Mouse (Mus musculus) liver, embryonic 14.5 days (tissue): ENCODE measurements at regions not wholly inside any gene's neighbourhood (a gene's known extent, or its start where the extent isn't known, plus 50 kb on each side); places are given as distances from the start of the nearest gene placed in this dataset.

ENCODE experiments used
- CTCF ChIP-seq: IDR thresholded peaks from 2 replicates; pipeline ENCODE4 v1.5.1; 2016; ENCODE audit warnings: antibody characterized with exemption, low read depth, control low read depth
- EP300 ChIP-seq: IDR thresholded peaks from 2 replicates; pipeline ENCODE4 v1.6.1; 2016; ENCODE audit warnings: antibody characterized with exemption, low read depth

DNA sequence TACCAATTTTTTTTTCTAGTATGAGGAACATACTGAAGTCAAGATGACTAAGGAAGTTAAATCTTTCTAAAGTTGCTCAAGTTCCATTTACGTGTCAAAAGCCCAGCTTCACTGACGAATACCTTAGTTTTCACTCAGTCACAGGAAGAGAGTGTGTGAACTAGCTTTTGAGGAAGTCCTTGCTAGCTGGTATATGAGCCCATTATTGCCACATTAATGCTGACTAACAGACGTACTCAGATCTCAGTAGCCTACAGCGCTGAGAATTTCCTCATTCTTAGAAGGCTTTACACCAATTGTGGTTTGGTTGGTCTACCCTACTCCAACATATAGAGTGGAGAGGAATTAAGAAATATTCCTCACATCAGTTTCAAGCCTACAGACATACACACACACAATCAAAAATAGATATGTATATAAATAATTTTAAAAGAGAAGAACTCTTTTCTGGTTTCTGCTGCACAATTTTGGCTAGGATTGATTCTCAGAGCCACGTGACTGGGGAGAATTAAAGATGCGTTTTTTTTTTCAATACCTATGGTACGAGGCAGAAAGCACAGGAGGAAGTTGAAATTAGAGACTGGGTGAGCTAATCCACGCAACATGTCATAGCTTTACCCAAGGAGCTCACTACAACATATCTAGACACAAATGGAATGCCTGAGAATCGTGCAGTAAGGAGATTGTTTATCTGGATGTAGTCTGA, 53.7 kb upstream of the Met start:
- TF ChIP-seq CTCF (no peak), EP300 (no peak)
